Mouse (Mus musculus) right cerebral cortex, postnatal 25 days (tissue): ENCODE measurements at regions not wholly inside any gene's neighbourhood (a gene's known extent, or its start where the extent isn't known, plus 50 kb on each side); places are given as distances from the start of the nearest gene placed in this dataset.
A peak's percentile ranks its signal among the peaks of the same experiment; 100 is the strongest.

Source experiments
- DNase-seq: peaks from one replicate; pipeline ENCODE4 v3.0.0; 2022

DNA sequence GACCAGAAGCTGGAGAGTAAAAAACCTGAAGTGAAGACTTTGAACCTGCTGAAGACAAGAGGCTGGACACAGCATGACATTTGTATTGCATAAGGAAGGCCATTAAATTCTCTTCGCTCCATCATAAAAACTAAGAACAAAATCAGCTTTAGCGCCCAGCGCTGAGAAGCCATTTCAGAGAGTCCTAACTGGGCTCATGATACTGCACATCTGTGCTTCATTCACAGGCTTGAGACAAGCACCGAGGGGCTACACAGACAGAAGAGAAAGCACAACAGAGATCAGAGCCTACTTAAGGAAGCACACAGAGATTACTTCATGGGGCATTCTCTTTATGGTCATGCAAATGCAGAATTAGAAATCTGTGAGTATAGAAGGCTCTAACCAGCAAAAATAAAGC, 338.2 kb upstream of the G2e3 start:
- DNase-seq, result no peak

DNA sequence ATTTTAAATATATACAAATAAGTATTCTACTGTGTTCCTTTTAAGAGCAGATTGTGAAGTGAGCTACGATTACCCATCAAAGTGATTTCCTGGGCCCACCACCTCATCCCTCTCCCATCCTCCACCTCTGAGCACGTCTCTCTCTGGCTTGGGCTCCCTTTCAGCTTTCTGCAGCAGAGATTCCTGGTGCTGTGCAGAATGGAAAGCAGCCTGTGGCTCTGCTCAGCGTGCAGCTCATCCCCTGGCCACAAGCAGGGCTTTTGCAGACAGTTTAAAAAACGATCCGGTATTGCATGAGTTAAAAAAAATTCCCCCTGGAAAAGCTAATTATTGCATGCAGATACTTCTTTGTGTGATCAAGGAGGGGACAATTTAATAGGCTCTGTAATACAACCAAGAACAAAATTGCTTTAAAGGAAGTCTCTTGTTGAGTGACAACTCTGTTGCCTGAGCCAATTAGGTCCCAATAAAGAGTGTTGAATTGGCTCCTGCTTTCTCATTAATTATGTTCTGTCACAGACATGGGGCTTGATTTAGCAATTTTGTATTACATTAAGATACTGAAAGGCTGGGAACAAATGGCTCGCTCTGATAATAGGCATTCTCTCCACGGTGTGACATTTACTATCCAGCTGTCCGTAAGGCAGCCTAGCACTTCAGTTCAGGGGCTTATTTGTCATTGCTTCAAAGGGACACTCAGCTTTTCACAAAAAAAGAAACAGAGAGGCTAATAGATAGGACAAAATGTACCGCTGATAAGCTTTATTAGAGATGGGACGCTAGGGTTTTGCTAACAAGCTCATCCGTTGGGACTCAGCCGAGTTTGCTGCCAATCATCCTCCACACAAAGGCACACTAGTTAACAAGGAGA, 345.9 kb upstream of the G2e3 start:
- no peak for DNase-seq

DNA sequence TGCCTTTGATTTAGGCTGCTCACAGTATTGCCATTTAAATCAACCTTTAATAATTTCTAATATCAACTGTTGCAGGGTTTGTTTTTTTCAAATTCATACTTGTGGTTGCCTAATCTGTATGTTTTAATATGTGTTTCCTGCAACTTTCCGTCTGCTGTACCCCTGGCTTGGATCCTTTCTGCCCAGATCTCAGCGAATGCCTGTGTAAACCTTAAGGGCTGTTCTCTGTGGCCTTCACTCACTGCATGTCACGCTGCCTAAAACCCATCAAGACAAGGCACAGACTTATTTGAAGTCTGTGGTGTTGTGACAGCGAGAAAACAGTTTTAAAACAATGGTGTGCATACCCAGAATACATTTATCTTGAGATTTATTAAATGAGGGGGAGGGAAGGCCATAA, 346.8 kb upstream of the G2e3 start:
- no peak for DNase-seq

DNA sequence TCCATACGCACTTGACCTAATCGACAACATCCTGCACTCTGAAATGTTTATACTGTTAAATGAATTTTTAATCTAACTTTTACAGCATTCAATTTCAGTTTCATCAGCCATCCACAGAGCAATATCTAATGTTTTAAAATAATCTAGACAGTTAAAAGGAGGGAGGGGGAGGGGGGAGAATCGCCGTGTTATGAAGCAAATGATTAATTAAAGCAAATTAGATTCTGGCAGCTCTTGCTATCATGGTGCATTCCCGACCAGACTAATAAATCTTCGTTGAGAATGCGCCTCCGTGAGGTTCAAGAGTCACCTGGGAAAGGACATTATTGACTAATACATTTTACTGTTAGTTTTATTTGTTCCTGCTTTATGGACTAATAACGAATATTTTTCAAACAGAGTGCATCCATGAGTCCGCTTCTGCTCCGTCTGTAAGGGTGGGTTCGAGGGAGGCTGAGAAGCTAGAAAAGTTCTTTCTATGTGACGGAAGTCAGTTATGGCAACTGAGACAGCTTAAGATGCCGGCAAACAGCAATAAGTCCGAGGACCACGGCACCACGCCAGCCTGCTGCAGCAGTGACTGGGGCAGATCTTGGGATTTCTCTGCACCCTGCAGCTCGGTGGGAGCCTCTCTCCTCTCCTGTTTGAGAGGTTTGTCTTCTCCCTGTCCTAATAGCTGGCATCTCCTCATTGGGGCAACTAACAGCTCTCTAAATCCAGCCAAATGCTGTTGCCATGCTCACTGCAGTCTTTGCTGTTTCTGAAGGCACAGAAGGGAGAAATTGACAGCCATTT, 347.4 kb upstream of the G2e3 start:
- no peak for DNase-seq

DNA sequence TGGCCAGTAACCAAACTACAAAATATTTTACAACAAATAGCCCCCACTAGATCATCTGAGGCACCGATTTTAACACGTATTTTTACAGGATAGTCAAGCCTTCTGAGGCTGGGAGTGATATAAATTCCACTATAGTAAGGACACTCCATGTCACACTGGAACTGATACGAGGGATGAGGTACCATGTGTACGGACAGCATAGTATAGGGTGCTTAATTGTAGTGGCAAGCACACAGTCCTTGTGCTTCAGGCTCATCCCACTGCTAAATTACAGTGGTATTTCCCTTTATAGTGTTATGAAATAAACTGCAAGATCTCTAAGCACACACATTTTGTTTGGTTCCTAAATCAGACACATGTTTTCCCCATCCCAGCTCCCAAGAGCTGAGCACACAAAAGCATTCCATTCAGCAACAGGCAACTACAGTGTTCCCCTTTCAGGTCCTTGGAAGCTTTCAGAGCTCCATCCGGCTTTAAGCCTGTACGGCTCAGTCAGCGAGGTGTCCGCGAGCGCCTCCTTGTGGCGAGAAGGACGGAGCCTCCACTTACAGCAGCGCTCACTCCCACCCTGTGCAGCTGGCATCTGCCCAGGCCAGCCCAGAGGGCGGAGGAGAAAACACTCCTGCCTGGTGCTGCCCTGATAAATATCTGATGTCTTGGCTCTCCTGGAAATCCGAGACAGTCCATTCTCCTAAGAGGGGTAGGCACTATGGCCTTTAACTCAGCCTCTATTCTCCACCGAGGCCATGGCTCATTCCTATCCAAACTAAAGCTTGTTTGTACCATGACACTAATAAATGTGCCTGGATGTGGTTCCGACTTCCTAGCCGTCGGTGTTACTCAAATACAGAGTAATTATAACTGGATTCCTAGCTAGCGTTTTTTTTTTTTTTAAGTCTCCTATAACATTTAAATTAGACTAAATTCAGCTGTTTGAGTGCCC, 348.3 kb upstream of the G2e3 start:
- DNase-seq, result peak; percentile 82

DNA sequence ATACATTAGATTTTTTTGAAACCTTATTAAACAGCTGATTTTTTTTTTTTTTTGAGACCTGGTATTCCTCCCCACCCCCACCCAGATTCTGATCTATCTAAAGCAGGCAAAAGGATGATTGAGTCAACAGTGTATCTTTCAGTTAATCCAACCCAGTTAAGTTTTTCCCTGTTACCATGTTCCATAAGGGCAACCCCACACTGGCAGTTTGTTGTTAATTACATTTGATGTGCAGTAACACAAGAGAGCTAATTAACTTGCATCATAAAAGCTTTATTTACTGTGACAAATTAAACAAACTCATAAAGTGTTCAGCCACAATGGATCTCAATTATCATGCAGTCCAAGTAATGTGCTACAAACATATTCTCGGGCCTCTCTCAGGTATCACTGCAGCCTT, 346.8 kb upstream of the Prkd1 start:
- DNase-seq, result no peak

DNA sequence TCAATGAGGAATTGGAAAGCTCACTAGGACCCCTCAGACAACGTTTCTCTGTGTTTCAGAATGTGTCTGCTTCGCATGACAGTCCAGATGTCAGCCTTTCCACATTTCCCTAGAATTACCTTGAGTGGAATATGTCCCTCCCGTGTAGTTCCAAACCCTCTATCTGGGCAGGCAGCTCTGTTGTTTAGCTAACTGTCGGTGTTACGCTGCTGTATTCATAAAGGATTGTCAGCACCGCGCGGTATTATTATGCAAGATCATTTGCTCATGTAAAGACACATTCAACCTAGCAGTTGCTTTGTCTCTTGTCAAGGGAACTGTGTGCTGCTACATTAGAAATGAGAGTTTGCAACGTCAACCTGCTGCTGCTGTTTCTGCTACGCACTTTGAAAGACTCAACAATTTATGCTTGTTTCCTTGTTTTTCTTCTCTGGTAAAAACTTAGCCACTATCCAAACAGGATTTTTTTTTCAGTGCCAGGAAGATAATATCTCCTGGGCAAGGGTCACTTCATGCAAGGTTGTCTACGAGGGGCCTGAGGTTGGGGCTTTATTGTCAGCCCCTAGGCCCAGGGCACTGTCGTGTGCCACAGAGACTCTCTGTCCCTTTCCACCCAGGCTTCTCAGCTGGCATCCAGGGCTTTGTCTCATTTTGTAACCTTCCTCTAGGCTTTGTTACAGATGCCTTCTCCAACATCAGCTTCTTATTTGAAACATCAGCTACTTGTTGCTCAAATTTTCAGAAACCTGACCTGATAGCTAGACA, 340.8 kb upstream of the Prkd1 start:
- DNase-seq, result no peak

DNA sequence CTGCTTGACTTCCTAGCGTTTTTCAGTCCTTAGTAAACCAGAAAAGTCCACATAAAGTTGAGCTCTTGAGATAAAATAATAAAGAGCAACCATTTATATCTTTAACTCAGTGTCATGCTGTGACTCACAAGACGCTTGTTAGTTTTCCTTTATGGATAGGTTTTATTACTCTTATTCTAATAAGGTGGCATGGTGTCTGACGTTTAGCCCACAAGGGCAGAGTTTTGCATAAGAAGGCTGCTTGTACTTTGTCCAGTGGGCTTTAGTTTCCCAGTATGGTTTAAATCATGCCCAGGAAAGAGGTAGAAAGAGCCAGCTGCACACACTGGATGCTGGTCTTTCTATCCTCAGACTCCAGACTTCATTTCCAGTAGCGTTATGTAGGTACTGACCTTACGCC, 332.4 kb upstream of the Prkd1 start:
- DNase-seq, result no peak

DNA sequence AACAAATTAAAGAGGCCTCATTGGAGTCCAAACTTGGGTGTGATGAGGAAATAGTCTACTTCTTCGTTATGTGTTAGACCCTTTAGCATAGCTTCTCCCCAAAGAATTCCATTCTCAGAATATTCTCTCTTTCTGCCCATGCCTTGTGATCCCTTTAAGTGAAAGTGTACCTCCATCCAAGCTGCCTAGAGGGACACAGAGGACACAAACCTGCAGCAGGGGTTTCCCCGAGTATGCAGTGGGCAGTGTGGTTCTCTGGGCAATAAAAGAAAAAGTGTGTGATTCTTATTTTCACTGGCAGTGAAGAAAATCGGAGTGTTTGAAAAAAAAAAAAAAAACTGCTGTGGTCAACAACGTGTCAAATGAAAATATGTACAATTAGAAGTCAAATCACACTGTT, 331.9 kb upstream of the Prkd1 start:
- DNase-seq, result no peak

DNA sequence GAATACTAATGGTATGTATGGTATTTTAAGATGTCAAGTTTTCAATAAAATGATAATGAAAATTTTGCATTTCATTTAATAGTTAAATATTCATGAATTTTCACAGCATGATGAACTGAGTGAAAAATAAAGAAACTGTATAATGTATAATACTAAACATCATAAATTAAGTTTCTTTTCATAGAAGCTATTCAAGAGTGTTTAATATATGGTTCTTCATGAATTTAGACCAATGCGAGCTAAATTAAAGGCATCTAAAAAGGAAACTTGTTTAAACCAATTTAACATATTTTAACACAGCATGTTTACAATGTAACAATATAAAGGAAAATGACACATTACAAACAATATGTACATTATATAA, 321.8 kb upstream of the Prkd1 start:
- DNase-seq, result no peak

DNA sequence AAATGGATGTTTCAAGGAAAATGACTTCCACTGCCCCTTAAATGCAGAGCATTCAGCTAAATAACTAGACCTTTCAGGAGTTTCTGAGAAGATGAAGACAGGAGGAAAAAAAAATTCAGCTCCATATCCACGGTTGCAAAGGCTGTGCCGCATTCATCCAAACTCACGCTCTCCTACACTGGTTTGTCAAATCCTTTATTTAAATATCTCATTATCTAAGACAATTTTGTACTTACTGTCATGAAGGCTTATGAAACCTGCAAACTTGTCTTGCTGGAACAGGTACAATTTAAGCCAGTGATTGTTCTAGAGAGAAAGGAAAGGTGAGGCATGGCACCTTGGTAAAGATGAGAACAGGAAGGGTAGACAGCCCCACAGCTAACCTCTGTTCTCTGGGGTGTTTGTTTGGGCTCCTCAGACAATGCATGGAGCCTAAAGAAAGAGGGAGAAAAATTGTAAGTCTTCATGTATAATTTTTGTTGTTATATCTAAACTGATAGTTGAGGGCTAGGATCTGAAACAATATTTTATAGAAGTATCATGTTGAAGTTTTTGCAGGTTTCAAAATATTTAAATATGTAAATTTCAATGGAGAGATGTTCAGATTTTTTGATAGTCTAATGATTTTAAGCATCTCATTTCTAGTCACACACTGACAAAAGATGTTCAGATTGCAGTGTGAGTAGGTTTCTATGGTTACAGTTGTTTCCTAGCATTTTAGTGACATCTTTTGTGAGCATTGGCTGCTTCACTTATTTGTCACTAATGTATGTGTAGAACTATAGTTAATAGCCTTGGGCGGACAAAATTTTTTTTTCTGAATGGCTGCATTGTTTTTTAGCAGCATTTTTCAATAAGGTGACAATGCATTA, 321.2 kb upstream of the Prkd1 start:
- DNase-seq, result no peak

DNA sequence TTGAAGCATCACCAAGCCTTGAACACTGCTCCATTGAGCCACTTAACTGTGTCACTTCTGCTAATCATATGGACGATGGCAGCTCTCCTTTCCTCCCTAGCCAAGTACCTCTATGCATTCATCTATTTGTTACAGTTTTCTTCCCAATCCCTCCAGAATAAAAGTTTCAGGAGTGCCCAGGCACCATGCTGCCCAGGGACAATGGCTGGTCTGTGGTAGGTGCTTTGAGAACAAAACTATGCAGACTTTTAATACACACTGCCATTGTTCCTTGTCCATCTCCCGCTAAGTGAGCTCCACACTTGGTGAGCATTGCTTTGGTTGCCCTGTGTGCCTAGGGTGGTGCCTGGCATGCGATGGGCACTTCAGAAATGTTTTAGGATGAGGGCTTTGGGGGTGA, 320.5 kb upstream of the Prkd1 start:
- DNase-seq, result no peak

DNA sequence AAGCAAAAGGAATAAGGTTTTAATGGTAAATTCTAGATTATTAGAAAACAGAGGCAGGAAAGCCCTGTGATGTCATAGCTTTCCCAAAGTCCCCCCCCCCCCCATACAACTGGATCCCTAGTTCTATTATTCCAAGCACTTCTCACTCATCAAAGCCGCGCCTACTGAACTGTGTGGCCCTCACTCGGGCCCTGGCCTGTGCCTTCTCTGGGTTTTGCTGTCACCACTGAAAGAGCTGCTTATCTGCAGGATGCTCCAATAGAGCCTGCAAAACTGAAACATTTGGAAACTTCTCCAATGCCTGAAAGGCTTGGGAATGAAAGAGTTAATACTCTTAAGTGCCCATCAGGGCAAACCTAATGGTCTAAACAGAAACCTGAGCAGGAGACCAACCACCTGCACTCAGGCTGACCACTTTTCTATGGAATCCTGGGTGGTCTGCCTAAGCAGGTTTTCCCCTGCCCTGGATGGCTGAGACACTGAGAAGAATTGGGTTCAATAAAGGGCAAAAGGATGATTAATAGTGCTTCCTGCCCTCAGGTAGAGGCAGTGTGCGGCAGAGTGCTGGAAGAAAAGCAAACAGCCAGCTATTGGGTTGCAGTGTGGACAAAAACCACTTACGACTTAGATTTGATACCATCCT, 318.4 kb upstream of the Prkd1 start:
- DNase-seq, result no peak

DNA sequence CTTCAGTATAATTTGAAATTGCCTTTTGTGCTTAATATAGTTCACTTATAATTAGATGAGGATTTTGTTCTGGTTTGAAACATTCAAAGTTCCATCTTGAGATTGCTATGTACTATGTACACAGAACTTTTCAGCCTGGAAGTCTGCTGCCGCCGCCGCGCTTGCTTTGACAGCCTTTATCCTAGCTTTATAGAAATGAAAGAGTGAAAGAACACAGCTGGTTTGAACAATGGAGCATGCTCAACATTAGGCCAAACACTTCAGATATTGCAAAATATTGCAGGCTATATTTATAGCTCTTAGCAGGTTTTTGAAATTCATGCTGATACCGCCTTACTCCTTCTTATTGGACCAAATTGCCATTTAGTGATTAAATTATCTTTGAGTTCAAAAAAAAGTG, 305.1 kb upstream of the Prkd1 start:
- DNase-seq, result no peak

DNA sequence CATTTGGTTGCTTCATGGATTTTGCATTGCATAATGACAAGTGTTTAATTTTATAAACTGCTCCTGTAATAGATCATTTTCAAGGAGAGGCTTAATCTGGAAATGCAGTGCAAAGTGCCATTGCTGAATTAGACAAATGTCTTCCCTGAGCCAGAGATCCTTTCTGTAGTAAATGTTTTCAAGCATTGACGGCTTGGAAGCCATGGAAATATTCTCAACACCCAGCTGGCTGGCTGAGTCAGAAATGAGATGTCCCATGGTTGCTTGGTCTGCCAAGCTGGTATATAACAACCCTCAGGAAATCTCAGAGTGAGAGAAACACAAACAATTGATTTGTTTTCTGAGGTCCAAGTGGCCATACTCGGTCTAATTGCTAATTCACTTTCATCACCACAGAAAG, 298.1 kb upstream of the Prkd1 start:
- DNase-seq, result peak; percentile 35

DNA sequence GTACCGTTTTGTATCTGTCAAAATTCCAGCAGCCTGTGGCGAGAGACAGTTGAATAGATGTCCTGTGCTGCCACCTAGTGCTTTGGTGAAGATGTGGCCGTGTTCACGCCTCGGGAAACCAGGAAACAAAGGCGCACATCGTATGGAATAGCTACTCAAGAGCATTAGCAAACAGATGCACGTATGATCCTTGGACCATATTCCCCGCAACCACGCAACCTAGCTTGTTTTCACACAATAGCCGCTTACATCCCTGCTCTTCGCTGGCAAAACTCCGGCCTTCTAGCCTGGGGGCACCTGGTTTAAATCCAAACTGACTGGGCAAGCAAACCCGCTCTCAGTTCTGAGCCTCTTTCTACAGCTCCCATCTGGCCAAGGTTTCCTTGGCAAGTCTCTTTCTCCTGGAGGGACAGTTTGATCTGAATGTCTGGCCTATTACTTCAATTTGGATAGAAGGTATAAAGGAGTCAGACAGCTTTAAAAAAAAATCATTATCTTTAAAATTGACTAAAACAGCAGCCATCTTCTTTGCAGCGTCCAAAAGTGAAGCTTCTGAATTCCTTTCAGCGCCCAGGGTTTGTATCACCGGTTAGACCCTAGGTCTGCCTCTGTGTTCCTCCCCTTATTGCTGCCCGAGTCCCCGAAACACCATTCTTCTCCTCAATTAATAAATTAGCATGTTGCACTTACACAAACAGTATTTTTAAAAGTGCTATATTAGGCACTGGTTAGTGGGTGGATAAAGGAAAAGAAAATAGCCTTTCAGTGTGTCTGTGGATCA, 295.0 kb upstream of the Prkd1 start:
- DNase-seq, result peak; percentile 82

DNA sequence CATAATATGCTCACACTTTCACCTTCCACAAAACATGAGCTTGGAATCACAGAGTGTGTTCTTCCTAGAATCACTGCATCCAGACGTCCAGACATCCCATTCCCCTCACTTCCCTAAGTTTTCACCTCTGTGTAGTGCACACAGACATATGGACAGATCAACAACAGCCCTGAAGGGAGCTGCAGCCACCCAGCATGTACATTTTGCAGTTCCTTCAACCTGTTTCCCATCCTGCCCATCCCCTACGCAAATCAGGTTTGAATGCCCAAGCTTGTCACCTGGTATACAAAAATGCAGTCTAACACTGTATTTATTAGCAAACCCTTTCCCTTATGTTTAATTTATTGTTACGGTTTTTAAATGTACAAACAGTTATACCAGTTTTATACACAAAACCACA, 294.4 kb upstream of the Prkd1 start:
- DNase-seq, result no peak

DNA sequence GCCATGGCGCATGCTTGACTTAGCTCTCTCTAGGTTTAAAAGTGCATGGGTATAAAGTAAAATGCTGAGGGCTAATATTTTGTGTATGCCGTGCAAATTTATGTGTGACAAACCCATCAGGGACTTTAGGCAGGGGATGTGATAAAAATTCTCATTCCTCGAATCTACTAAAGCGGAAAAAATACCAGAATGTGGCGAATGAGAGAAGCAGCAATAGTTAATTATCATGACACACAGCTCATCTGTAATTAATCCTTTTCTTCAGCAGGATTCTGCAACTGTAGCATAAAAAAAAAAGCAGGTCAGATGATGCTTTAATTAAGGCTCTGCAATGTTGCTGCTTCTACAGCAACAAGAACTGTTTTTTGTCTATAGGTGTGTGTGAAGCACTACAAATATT, 286.6 kb upstream of the Prkd1 start:
- DNase-seq, result no peak

DNA sequence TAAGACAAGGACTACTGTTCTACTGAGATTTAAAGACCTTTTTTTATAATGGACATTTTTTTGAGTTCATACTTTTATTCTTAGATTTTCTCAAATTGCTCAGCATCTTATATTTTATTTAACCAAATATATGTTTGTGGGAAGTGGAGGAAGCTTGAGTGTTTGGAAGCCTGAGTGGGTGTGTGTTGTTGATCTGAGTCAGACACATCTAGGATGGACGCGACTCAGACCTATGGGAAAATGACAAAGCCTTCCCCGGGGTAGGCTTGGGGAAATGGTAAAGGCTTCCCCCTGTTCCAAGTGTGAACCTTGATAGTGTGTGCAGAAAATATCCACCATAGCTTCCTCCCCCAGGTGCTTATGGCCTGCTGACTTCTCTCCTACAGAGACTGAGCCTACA, 283.6 kb upstream of the Prkd1 start:
- DNase-seq, result no peak

DNA sequence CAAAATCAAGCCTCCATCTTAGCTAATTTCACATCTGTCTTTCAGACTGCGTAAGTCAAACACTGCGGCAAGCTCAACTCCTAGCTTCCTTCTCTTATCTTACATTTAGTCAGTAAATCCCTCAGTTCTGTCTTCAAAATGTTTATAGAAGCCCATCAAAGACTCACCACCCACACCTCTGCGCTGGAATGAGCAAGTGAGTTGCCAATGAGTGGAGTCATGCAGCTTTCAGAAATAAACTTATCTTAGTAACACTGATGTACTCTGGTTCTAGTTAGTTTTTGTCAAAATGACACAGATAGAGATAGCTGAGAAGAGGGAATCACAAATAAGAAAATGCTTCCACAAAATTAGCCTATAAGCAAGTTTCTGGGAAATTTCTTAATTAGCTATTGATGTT, 280.7 kb upstream of the Prkd1 start:
- no peak for DNase-seq
